Mouse (Mus musculus) limb, embryonic 10.5 days (tissue): ENCODE measurements around the gene Napa. TPM values are rescaled to one million over a fixed set of nuclear protein-coding genes. Genes with fewer than 3 reads are reported as not detected.

Experiments
- DNase-seq: peaks from one replicate; pipeline ENCODE4 v3.0.0-alpha.2; 2017; ENCODE audit warnings: low spot score
- H3K27ac ChIP-seq: fragments of 300-500 bp; sonication (generic); 2 replicates; pipeline ENCODE4 v1.5.1; 2016; ENCODE audit warnings: mild to moderate bottlenecking
- H3K27me3 ChIP-seq: fragments of 300-500 bp; sonication (generic); 2 replicates; pipeline ENCODE4 v1.6.1; 2016; ENCODE audit warnings: low read depth, mild to moderate bottlenecking; ENCODE audit not compliant: poor library complexity, severe bottlenecking
- H3K36me3 ChIP-seq: fragments of 300-500 bp; sonication (generic); 2 replicates; pipeline ENCODE4 v1.6.1; 2016; ENCODE audit warnings: mild to moderate bottlenecking, moderate library complexity
- H3K4me1 ChIP-seq: fragments of 300-500 bp; sonication (generic); 2 replicates; pipeline ENCODE4 v1.6.1; 2016
- H3K4me3 ChIP-seq: fragments of 300-500 bp; sonication (generic); 2 replicates; pipeline ENCODE4 v1.5.1; 2016; ENCODE audit warnings: mild to moderate bottlenecking, moderate library complexity
- H3K9me3 ChIP-seq: fragments of 300-500 bp; sonication (generic); replicated peaks from 2 replicates; pipeline ENCODE4 v1.6.1; 2016; ENCODE audit warnings: mild to moderate bottlenecking
- WGBS: fragments of 180-500 bp; shearing (Covaris S2); methylation state at CpG from one replicate; pipeline ENCODE4 v1.1.7; 2016; 5-methylcytosine and 5-hydroxymethylcytosine counted together
- polyA plus RNA-seq: library from polyadenylated mRNA; unstranded; fragments of >200 nt; fragmentation: Nextera tagmentation; extraction: Ambion mirVana; gene quantifications from 2 replicates; pipeline ENCODE4 v1.2.1, GENCODE M21; 2016

Gene Napa
- polyA plus RNA-seq, 1 experiment from 2014 or later = 216 TPM

DNA sequence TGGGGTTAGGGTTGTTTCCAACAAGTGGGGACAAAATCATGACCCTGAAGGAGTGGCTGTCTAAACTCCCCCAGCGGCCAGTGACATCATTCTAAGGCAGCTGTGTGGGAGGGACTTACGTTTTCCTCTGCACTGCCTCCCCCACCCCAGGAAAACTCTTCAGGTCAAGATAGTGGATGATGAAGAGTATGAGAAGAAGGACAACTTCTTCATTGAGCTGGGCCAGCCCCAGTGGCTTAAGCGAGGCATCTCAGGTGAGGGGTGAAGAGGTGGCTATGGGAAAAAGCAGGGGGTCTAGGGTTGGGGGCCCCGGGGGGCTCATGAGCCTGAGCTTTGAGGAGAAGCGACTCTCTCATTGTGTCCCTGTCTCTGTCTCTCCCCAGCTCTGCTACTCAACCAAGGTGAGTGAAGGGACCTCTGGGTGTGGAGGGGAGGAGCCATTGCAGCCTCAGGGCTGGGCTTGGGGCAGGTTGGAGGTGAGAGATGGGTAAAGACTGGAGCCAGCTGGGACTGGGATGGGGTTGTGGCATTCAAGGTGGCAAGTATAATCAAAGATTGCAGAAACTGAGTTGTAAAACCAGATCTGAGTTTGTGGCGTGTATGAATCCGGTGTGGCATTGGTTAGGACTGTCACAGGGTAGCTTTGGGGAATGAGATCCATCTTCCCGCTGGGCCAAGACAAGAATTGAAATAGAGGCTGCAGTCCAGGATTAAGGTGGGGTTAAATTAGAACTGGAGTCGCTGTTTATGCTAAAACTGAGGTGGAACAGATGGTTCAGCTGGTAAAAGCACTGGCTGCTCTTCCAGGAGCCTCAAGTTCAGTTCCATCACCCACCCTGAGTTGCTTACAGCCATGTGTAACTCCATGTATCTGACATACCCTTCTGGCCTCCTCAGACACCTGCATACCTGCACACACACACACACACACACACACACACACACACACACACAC is 52.2 kb downstream of the Napa start:
- H3K9me3 ChIP-seq = no peaks in the 10 kb centered on the region
- H3K27ac ChIP-seq = no peak overlapping the region
- H3K27me3 ChIP-seq = peaks cover 28% of the 10 kb centered on the region
- no peaks in the 10 kb centered on the region for H3K4me1 ChIP-seq
- 69% methylated on average over 9 of the region's 9 CpGs for WGBS
- no peak for DNase-seq
- H3K36me3 ChIP-seq = no peaks in the 10 kb centered on the region
- no peak overlapping the region for H3K4me3 ChIP-seq

- Histone ChIP-seq H3K4me1 (peaks cover under 1% of the 10 kb centered on the region; the same call in 1 of the 2 replicates), H3K4me3 (no peak overlapping the region), H3K9me3 (no peaks in the 10 kb centered on the region), H3K27ac (no peak overlapping the region), H3K36me3 (no peaks in the 10 kb centered on the region), H3K27me3 (peaks cover 18% of the 10 kb centered on the region)
- 19% methylated on average over 10 of the region's 10 CpGs for WGBS
- DNase-seq = peak; percentile 74
Observed at GRCm38 (mm10) chr7:16153522-16153921, 55.3 kb downstream of the Napa start.

GRCm38 (mm10) chr7:16155132-16155872 is 57.0 kb downstream of the Napa start:
- peaks cover 36% of the 10 kb centered on the region for H3K27me3 ChIP-seq
- no peak for DNase-seq
- H3K27ac ChIP-seq = no peak overlapping the region
- peaks cover 6% of the 10 kb centered on the region; the same call in 1 of the 2 replicates for H3K4me1 ChIP-seq
- no peaks in the 10 kb centered on the region for H3K9me3 ChIP-seq
- 74% methylated on average over 9 of the region's 9 CpGs for whole genome bisulfite sequencing
- no peaks in the 10 kb centered on the region for H3K36me3 ChIP-seq
- no peak overlapping the region for H3K4me3 ChIP-seq

GRCm38 (mm10) chr7:16156105-16156714 is 58.0 kb downstream of the Napa start:
- H3K9me3 ChIP-seq = no peaks in the 10 kb centered on the region
- DNase-seq = no peak
- H3K27ac ChIP-seq = no peak overlapping the region
- no peak overlapping the region for H3K4me3 ChIP-seq
- 84% methylated on average over 8 of the region's 8 CpGs for WGBS
- H3K36me3 ChIP-seq = no peaks in the 10 kb centered on the region
- peaks cover 6% of the 10 kb centered on the region; the same call in 1 of the 2 replicates for H3K4me1 ChIP-seq
- H3K27me3 ChIP-seq = peaks cover 41% of the 10 kb centered on the region

- no peaks in the 10 kb centered on the region for H3K36me3 ChIP-seq
- H3K9me3 ChIP-seq = no peaks in the 10 kb centered on the region
- H3K27me3 ChIP-seq = peaks cover 41% of the 10 kb centered on the region
- peak overlapping the region; percentile 25; the same call in 1 of the 2 replicates for H3K4me3 ChIP-seq
- H3K4me1 ChIP-seq = peaks cover 6% of the 10 kb centered on the region; the same call in 1 of the 2 replicates
- no peak overlapping the region for H3K27ac ChIP-seq
- 13% methylated on average over 39 of the region's 39 CpGs for WGBS
- peak; percentile 34 for DNase-seq
Observed at GRCm38 (mm10) chr7:16158735-16159134, 60.5 kb downstream of the Napa start.

DNA sequence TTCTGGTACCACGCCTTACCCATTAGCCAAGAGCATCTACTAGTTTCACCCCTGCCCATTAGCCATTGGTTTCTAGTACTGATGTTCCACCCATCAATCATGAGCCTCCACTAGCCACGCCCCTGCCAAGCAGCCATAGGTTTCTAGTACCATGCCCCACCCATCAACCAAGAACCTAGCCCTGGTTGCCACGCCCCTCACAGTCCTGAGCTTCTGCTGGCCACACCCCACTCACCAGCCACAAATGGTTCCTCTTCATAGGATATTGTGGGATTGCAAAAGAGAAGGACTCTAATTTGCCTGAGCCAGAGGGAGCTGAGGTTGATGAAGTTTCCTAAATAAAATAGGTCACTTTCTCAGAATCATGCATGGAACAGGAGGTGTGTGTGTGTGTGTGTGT is 62.4 kb downstream of the Napa start:
- Histone ChIP-seq H3K36me3 (no peaks in the 10 kb centered on the region), H3K9me3 (no peaks in the 10 kb centered on the region), H3K4me1 (peaks cover 6% of the 10 kb centered on the region; the same call in 1 of the 2 replicates), H3K27me3 (peaks cover 41% of the 10 kb centered on the region), H3K4me3 (no peak overlapping the region), H3K27ac (no peak overlapping the region)
- 68% methylated on average over 3 of the region's 3 CpGs for WGBS
- DNase-seq = no peak

DNA sequence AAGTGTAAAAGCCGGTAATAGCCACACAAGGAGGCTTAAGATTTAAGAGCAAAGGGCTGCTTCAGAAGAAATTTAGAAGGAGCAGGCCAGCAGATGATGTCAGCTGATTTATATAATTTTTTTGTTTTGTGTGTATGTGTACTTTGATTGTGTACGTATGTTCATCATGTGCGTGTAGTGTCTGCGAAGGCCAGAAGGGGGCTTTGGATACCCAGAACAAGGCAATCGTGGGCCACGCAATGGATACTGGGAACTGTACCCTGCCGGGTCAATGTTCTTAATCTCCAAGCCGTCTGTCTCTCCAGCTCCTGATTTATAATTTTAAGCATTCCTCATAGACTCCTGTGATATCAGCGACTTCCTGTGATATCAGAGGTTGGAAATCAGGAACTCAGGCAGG is 63.0 kb downstream of the Napa start:
- no peak overlapping the region for H3K4me3 ChIP-seq
- no peaks in the 10 kb centered on the region for H3K36me3 ChIP-seq
- no peak overlapping the region for H3K27ac ChIP-seq
- peaks cover 41% of the 10 kb centered on the region for H3K27me3 ChIP-seq
- peaks cover 6% of the 10 kb centered on the region; the same call in 1 of the 2 replicates for H3K4me1 ChIP-seq
- no peaks in the 10 kb centered on the region for H3K9me3 ChIP-seq
- DNase-seq = no peak
- 91% methylated on average over 9 of the region's 9 CpGs for WGBS

- Histone ChIP-seq H3K36me3 (no peaks in the 10 kb centered on the region), H3K27me3 (peaks cover 38% of the 10 kb centered on the region), H3K4me3 (no peak overlapping the region), H3K27ac (no peak overlapping the region), H3K9me3 (no peaks in the 10 kb centered on the region), H3K4me1 (peaks cover 6% of the 10 kb centered on the region; the same call in 1 of the 2 replicates)
- 77% methylated on average over 7 of the region's 7 CpGs for WGBS
- no peak for DNase-seq
Observed at GRCm38 (mm10) chr7:16162036-16162435, 63.8 kb downstream of the Napa start.

Other genes with a start within 250 kb of the Napa start
- gene Crx, start 218.5 kb upstream of the Napa start, polyA plus RNA-seq = not detected in 2 replicates
- not detected in 2 replicates for gene Crxos, start 215.8 kb upstream of the Napa start, polyA plus RNA-seq
- 654 and 733 TPM in 2 replicates for gene Selenow, start 176.1 kb upstream of the Napa start, polyA plus RNA-seq
- gene Nop53, start 152.4 kb upstream of the Napa start, polyA plus RNA-seq = 173 and 203 TPM in 2 replicates
- gene Ehd2, start 130.9 kb upstream of the Napa start, polyA plus RNA-seq = 10.1 and 10.4 TPM in 2 replicates
- 10.6 and 10.8 TPM in 2 replicates for gene Bicra, start 50.5 kb upstream of the Napa start, polyA plus RNA-seq
- gene Zfp541, start 36.6 kb upstream of the Napa start, polyA plus RNA-seq = 0.05 TPM in 1 of 2 replicates, not detected in the other
- gene Kptn, start 21.4 kb downstream of the Napa start, polyA plus RNA-seq = 26.9 and 27.0 TPM in 2 replicates
- 0.05 and 0.09 TPM in 2 replicates for gene Slc8a2, start 31.4 kb downstream of the Napa start, polyA plus RNA-seq
- 17.8 and 20.9 TPM in 2 replicates for gene Meis3, start 76.6 kb downstream of the Napa start, polyA plus RNA-seq
- 19.8 and 20.0 TPM in 2 replicates for gene Dhx34, start 123.6 kb downstream of the Napa start, polyA plus RNA-seq
- gene C5ar2, start 145.7 kb downstream of the Napa start, polyA plus RNA-seq = 0.04 TPM in 1 of 2 replicates, not detected in the other
- 0.41 and 0.76 TPM in 2 replicates for gene C5ar1, start 161.1 kb downstream of the Napa start, polyA plus RNA-seq
- 5.4 and 7.4 TPM in 2 replicates for gene Inafm1, start 175.2 kb downstream of the Napa start, polyA plus RNA-seq
- 36.3 and 36.8 TPM in 2 replicates for gene Ccdc9, start 188.3 kb downstream of the Napa start, polyA plus RNA-seq
- gene Bbc3, start 209.9 kb downstream of the Napa start, polyA plus RNA-seq = 14.5 and 19.1 TPM in 2 replicates